In the genomic region with DNA sequence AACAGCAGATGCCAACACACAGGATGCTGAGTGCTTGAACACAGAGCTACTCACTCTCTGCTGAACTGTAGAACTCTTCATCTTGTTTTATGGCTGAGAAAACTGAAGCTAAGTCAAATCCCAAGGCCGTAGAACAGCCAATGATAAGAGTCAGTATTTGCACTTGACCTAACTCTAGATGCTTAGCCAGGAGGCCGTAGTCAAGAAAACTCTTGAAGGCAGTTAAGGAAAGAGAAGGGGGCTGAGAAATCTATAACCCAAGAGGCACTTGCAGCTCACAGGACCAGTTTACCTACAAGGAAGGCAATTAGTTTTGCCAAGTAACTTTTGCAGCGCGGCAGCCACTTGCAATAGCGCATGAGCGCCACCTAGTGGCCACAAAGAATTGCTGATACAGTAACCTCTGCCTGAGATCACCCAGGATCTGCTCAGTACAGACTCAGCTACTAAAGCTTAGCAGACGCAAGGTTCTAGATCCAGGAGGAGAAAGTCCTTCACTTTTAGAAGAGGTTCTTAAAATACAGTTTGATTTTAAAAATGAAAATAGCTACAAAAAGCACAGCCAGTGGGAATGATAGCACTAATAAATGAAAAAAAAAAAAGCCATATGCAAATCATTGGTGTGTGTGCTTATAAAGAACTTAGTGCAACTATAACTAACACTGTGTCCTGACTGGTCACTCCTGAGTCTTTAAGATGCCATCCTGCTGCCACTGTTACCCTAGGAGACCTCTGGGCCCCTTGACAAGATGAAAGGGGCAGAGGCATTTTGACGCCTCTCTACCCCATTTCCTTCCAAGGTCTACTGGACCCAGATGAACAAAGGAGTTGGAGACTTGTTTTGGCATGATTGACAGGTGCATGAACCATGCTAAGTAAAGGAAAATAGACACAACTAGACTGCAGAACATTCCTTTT, we compare ENCODE assay signal across 8 mouse cellular contexts.
DNase-seq lines count a peak whose midpoint lies in the region; ATAC-seq and TF ChIP-seq lines count a peak whose summit lies in the region.

No protein-coding gene starts in this region.

- no peak overlapping the region for H3K27ac ChIP-seq in liver, postnatal 0 days (ENCODE audit: low read depth)

- H3K9ac ChIP-seq in liver, postnatal 0 days (replicated peaks) = no peak overlapping the region

- WGBS in liver, postnatal 0 days (ENCODE audit: insufficient replicate concordance) = 20% methylated on average over 8 of the region's 8 CpGs

- peak; percentile 98 for TF ChIP-seq CTCF in liver, postnatal 0 days (IDR thresholded peaks at IDR 0.05; ENCODE audit: low read depth)

- H3K4me2 ChIP-seq in liver, postnatal 0 days (ENCODE audit: low read depth, low read length) = no peak overlapping the region

- no peaks in the 10 kb centered on the region for H3K36me3 ChIP-seq in liver, postnatal 0 days (replicated peaks; ENCODE audit: insufficient read depth, low read length)

- TF ChIP-seq EP300 in liver, postnatal 0 days (IDR thresholded peaks at IDR 0.05; ENCODE audit: low read depth) = no peak

- H3K4me3 ChIP-seq in liver, postnatal 0 days (ENCODE audit: low read depth, low read length) = no peak overlapping the region

- DNase-seq in CD4-positive helper T cell, adult 2 months (ENCODE audit: low read depth, low spot score) = peak; percentile 82
- peak; percentile 49 for DNase-seq in WW6 (ENCODE audit: low read depth, low spot score)
- DNase-seq in cerebellum, postnatal 36 days = peak; percentile 68 to 78
- DNase-seq in gastrocnemius, postnatal 10 days = peak; percentile 92
- DNase-seq in kidney, postnatal 36 days = peak; percentile 74 to 92
- peak; percentile 85 for DNase-seq in liver, postnatal 0 days
- DNase-seq in retina, postnatal 7 days (ENCODE audit: low read depth, low spot score) = peak; percentile 68
- DNase-seq in thymus, postnatal 36 days = peak; percentile 77

- H3K27me3 ChIP-seq in liver, postnatal 0 days (ENCODE audit: insufficient read depth, low read length) = no peaks in the 10 kb centered on the region

- ATAC-seq in liver, postnatal 0 days = no peak

- H3K4me1 ChIP-seq in liver, postnatal 0 days (ENCODE audit: insufficient read depth) = no peaks in the 10 kb centered on the region

- H3K9me3 ChIP-seq in liver, postnatal 0 days (ENCODE audit: low read length) = no peaks in the 10 kb centered on the region
